Mouse (Mus musculus) intestine, postnatal 0 days (tissue): ENCODE data around the gene Kntc1. TPM values are rescaled to one million over a fixed set of nuclear protein-coding genes. Genes with fewer than 3 reads are reported as not detected.

Experiments used
- ATAC-seq: fragments of 200-750 bp; cut with Nextera tagmentation; 2 replicates; pipeline ENCODE4 v1.8.0; 2017; ENCODE audit warnings: mild to moderate bottlenecking, moderate TSS enrichment, moderate library complexity
- H3K27ac ChIP-seq: fragments of 300-500 bp; sonication (generic); 2 replicates; pipeline ENCODE4 v1.5.1; 2014; ENCODE audit warnings: mild to moderate bottlenecking, low read depth, low read length, moderate library complexity
- H3K27me3 ChIP-seq: fragments of 300-500 bp; sonication (generic); replicated peaks from 2 replicates; pipeline ENCODE4 v1.6.1; 2014; ENCODE audit warnings: low read length, mixed read lengths; ENCODE audit not compliant: control insufficient read depth, insufficient read depth
- H3K36me3 ChIP-seq: fragments of 300-500 bp; sonication (generic); 2 replicates; pipeline ENCODE4 v1.6.1; 2014; ENCODE audit warnings: mild to moderate bottlenecking, moderate library complexity; ENCODE audit not compliant: control insufficient read depth, insufficient read depth
- H3K4me1 ChIP-seq: fragments of 300-500 bp; sonication (generic); replicated peaks from 2 replicates; pipeline ENCODE4 v1.6.1; 2014; ENCODE audit warnings: antibody characterized with exemption, low read length, mixed read lengths; ENCODE audit not compliant: control insufficient read depth, insufficient read depth
- H3K4me2 ChIP-seq: fragments of 300-500 bp; sonication (generic); replicated peaks from 2 replicates; pipeline ENCODE4 v1.6.1; 2014; ENCODE audit warnings: low read depth, mild to moderate bottlenecking, moderate library complexity
- H3K4me3 ChIP-seq: fragments of 300-500 bp; sonication (generic); 2 replicates; pipeline ENCODE4 v1.5.1; 2014; ENCODE audit warnings: low read depth, low read length
- H3K9ac ChIP-seq: fragments of 300-500 bp; sonication (generic); 2 replicates; pipeline ENCODE4 v1.6.1; 2014; ENCODE audit warnings: mild to moderate bottlenecking, low read depth, low read length
- H3K9me3 ChIP-seq: fragments of 300-500 bp; sonication (generic); 2 replicates; pipeline ENCODE4 v1.6.1; 2016; ENCODE audit warnings: mixed run types; ENCODE audit not compliant: control insufficient read depth
- CTCF ChIP-seq: sonication (generic); IDR thresholded peaks from 2 replicates; pipeline ENCODE4 v1.5.1; 2016; ENCODE audit warnings: low read depth, mild to moderate bottlenecking, control low read depth, antibody characterized with exemption, moderate library complexity
- WGBS: fragments of 180-500 bp; shearing (Covaris S2); extraction: QIAGEN DNeasy Blood & Tissue Kit; methylation state at CpG from one replicate; pipeline ENCODE4 v1.1.7; 2014; 5-methylcytosine and 5-hydroxymethylcytosine counted together
- polyA plus RNA-seq: library from polyadenylated mRNA; unstranded; fragments of >200 nt; fragmentation: Nextera tagmentation; extraction: Ambion mirVana; gene quantifications from 2 replicates; pipeline ENCODE4 v1.2.1, GENCODE M21; 2015

The Kntc1 gene
- polyA plus RNA-seq, 1 experiment from 2014 or later: 4.5 TPM

DNA sequence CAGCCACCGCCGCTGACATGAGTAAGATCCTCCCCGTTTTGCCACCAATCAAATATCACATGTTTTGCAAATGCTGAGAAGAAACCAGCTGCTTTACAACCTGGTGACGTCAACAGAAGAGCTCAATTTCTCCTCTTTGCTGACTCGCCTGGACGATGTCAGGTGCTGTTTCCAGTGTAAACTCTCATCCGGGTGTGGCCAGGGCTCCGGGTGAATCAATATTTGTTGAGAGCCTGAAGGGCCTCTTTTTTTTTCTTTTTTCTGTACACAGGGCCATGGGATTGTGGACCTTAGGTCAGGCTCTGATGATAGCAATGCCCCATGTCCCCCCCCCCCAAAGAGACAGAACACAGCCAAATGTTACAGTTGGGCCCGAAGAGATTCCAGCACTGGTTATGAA is 105.0 kb downstream of the Kntc1 start:
- TF ChIP-seq CTCF: no peak
- Histone ChIP-seq H3K36me3 (no peaks in the 10 kb centered on the region), H3K27me3 (no peaks in the 10 kb centered on the region), H3K4me3 (no peak overlapping the region), H3K4me2 (peak overlapping the region; percentile 24), H3K27ac (no peak overlapping the region), H3K9me3 (no peaks in the 10 kb centered on the region), H3K4me1 (no peaks in the 10 kb centered on the region), H3K9ac (no peak overlapping the region)
- peak; percentile 84 for ATAC-seq
- WGBS: 34% methylated on average over 9 of the region's 9 CpGs

DNA sequence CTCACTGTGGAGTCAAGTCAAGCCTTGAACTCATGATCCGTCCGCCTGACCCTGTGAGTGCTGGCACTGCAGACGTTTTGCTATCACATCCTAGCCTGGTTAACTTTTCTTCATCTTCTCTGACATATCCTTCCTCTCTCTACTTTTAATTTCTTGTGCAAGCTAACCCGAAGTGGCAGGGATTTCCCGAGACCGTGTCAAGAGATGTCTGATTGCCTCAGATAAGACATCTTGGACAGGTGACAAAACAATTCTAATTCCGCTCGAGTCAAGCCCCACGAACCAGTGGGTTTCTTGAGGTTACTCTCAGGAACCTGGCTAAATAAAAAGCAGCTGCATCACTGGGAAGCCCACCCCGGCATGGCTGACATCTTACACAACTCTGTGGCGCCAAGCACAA is 109.3 kb downstream of the Kntc1 start:
- Histone ChIP-seq H3K4me2 (no peak overlapping the region), H3K36me3 (no peaks in the 10 kb centered on the region), H3K27me3 (no peaks in the 10 kb centered on the region), H3K9me3 (no peaks in the 10 kb centered on the region), H3K4me3 (no peak overlapping the region), H3K4me1 (no peaks in the 10 kb centered on the region), H3K27ac (no peak overlapping the region), H3K9ac (no peak overlapping the region)
- 74% methylated on average over 11 of the region's 11 CpGs for WGBS
- ATAC-seq: no peak
- TF ChIP-seq CTCF: no peak

DNA sequence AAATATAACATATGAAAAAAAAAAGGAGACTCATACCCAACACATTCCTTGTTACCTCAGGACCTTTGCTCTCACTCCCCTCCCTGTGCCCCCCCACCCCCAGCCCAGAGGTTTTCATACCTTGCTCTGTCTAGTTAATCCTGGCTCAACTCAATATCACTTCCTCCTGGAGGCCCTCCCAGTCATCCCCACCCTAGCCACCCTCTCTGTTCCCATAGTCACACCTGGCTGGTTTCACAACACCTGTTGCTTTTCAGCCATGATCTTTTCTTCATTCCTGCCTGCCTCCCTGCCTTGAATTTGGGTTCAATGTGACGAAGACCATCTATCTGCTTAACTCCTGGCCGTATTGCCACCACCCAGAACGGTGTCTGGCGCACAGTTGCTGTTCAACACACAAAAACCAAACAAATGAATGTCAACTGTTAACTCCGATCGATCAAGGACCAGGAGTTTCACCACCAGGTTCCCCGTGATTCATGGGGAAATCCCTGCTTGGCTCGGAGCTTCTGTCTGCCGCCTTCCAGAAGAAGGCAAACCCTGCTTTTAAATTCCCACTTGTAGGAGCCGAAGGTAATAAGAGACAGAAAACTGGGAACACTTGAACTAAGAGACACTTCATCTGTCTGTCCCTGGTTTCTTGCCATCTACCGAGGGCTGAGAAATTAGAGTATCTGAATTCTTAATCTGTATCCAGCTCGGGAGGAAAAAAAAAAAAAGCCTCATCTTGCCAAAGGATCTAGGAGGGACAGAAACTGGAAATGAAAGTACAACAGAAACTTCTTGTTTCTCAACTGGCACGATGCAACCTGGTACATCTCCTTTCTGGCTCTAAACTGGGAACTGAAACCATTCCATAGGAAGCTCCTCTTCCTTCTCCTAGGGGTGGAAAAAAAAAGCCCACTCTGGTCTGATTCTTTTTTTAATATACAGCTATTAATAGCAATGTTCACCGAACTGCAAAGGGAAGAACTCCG is 113.1 kb downstream of the Kntc1 start:
- H3K9ac ChIP-seq: 0 out of 2 replicates have a peak overlapping the region, but pooled peaks have one; percentile 2
- H3K4me2 ChIP-seq: peak overlapping the region; percentile 51
- no peaks in the 10 kb centered on the region for H3K4me1 ChIP-seq
- no peak for TF ChIP-seq CTCF
- H3K9me3 ChIP-seq: no peaks in the 10 kb centered on the region
- WGBS: 41% methylated on average over 15 of the region's 15 CpGs
- H3K27ac ChIP-seq: peak overlapping the region; percentile 73
- H3K27me3 ChIP-seq: no peaks in the 10 kb centered on the region
- H3K4me3 ChIP-seq: peak overlapping the region; percentile 14
- ATAC-seq: peak; percentile 83
- no peaks in the 10 kb centered on the region for H3K36me3 ChIP-seq

DNA sequence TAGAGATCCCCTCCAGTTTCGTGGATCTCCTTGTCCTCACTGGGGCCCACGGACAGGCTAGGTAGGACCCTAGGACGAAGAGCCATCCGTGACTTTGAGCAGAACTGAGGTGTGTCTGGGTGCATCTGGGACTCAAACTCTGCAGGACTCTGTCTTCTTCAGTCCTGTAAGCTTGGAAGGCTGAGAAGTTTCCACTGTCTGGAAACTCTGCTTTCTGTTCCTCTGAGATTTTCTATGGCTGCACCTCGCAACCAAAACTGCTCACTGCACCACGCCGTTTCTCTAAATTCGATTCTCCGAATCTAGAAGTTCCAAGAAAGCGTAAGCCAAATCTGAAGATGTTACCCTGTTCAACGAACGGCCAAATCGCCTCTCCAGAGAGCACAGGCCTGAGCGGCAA is 114.4 kb downstream of the Kntc1 start:
- Histone ChIP-seq H3K9ac (no peak overlapping the region), H3K4me2 (no peak overlapping the region), H3K27me3 (no peaks in the 10 kb centered on the region), H3K36me3 (no peaks in the 10 kb centered on the region), H3K9me3 (no peaks in the 10 kb centered on the region), H3K4me3 (no peak overlapping the region), H3K27ac (no peak overlapping the region), H3K4me1 (no peaks in the 10 kb centered on the region)
- TF ChIP-seq CTCF: no peak
- ATAC-seq: no peak
- WGBS: 91% methylated on average over 14 of the region's 14 CpGs

DNA sequence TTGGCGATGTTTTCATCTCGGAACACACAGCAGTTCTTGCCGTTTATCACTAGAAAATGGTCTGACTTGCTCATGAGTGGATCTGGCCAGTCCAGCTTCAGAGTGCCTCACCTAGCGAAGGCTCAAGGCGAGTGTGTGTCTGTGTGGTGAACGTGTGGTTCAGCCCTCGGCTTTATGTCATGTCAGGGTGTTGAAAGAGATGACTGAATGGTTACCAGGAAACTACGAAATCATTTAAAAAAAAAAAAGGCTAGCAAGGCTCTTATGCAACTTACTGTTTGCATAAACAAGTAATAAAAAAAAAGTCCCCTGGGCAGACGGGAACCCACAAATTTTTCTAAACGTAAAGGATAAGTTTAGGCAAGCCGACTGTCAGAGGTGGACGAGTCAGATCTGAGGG is 115.8 kb downstream of the Kntc1 start, which contains the start of gene Hcar2:
Gene Hcar2 (minus strand): TSS at position 135 of the 400 bp plus-strand sequence.
- no peak within 1 kb of the TSS for H3K27ac ChIP-seq
- TF ChIP-seq CTCF: no peak
- ATAC-seq: no peak

DNA sequence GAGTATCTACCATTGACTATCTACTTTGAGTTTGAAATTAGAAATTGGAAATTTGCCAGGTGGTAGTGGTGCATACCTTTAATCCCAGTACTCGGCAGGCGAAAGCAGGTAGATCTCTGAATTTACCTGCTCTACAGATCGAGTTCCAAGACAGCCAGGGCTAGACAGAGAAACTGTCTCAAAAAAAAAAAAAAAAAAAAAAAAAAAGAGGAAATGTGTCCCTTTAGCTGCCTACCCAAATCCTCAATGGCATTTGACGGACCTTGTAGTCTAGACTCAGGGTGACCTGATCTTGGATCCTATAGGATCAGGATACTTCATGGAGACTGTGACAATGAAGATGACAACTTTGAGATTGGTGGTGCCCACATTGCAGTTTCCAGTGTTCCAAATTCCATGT is 116.9 kb downstream of the Kntc1 start:
- no peak for ATAC-seq
- no peak overlapping the region for H3K27ac ChIP-seq
- no peak overlapping the region for H3K9ac ChIP-seq

More for the DNA sequence above, 115.8 kb downstream of the Kntc1 start, which contains the start of gene Hcar2:
- Histone ChIP-seq H3K27me3 (no peaks in the 10 kb centered on the region), H3K9ac (no peak within 1 kb of the TSS), H3K9me3 (no peaks in the 10 kb centered on the region), H3K4me2 (no peak within 1 kb of the TSS), H3K36me3 (no peaks in the 10 kb centered on the region), H3K4me1 (no peaks in the 10 kb centered on the region), H3K4me3 (no peak within 1 kb of the TSS)
- 55% methylated on average over 12 of the region's 12 CpGs for whole genome bisulfite sequencing

More for the DNA sequence above, 116.9 kb downstream of the Kntc1 start:
- no peaks in the 10 kb centered on the region for H3K36me3 ChIP-seq
- H3K4me2 ChIP-seq: no peak overlapping the region
- H3K9me3 ChIP-seq: no peaks in the 10 kb centered on the region
- WGBS: 89% methylated on average over 4 of the region's 4 CpGs
- H3K27me3 ChIP-seq: no peaks in the 10 kb centered on the region
- TF ChIP-seq CTCF: no peak
- no peak overlapping the region for H3K4me3 ChIP-seq
- H3K4me1 ChIP-seq: no peaks in the 10 kb centered on the region
